Mouse (Mus musculus) NIH3T3 (cell line): ENCODE data around the gene Rtn4.

Experiments used
- DNase-seq: peaks from one replicate; pipeline ENCODE4 v3.0.0-alpha.2; 2012; ENCODE audit warnings: low read depth

The Rtn4 gene

GRCm38 (mm10) chr11:29765063-29765462 is 72.3 kb downstream of the Rtn4 start:
- DNase-seq = no peak

DNA sequence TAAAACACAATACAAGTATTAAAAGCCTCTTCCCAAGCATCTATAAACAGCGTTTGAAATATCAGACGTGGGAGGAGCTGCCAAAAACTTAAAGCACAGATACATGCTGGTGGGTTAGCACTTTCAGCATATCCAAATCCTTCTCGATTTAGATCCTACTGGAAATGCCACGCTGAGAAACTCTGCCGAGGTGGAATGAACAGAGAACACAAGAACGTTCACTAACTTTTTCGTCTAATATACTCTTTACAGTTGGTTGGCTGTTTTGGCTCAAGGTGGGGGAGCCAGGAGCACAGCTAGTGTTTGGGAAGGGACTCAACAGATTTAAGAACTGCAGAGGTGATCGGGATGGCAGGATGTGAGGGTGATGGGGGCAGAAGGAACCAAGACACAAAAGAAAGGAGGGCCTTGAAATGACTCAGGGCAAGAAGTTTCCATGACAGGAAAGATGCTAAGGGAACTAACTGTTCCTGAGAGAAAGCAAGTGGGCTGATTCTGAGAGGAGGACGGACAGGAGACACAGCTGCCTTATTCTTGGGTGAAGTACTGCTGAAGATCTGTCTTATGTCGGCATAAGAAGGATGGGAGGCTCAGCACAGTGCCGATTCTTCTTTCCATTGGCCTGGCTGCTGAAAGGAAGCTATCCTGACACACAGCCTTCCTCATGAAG is 73.7 kb downstream of the Rtn4 start:
- DNase-seq = no peak

- no peak for DNase-seq
Observed at GRCm38 (mm10) chr11:29768523-29768922, 75.8 kb downstream of the Rtn4 start.

GRCm38 (mm10) chr11:29770666-29771400 is 78.1 kb downstream of the Rtn4 start:
- DNase-seq = no peak

DNA sequence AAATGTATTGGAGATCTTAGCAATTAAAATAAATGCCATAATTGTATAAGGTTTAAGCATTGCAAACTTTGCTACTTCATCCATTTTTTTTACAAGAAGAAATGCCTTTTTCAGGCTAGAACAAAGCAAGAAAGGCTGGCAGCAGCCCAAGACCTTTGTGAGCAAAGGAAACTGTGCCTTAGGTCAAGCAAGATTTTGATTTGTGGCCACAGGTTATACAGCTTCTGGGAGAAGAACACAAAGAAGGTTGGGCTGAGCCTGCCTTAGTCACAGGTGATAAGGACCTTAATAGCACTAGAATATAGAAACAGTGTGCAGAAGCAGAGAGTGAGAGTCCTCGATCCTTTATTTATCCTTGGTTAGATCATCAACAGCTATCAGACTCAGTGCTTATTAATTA is 79.5 kb downstream of the Rtn4 start:
- no peak for DNase-seq

DNA sequence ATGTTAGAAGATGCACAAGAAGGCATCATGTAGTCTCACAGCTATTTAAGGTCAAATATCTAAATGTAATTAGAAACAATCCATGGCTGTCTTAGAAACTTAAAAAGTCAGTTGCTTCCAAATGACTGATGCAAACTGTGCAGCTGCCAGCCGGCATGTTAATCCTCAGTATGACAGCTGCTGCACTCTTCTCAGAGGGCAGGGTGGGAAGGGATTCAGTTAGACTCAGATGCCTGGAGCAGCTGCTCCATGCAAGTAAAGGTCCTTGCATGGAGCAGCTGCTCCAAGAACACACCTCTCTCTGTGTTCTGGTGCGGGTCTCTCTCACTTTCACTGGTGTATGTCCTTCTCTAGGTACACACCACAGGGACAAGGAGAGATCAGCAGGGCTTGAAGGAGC is 81.5 kb downstream of the Rtn4 start:
- DNase-seq = no peak

- DNase-seq = no peak
Observed at GRCm38 (mm10) chr11:29774760-29775159, 82.0 kb downstream of the Rtn4 start.

DNA sequence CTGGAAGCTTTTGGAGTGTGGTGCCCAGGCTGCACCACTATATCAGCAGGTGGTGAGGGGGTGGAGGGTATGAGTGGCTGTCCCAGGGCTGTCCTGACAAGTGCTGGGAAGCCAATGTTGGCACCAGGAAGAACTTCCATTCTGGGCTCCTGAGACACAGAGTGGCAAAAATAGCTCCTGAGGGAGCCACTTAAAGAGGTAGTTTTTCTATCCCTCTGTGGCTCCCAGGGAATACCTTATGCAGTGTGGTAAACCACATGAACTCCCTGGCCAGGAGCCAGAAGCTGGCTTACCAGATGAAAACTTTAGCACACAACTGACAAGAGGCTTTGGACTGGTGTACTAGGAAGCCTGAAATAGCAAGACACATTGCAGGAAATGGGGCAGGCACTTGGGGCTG is 85.2 kb downstream of the Rtn4 start:
- DNase-seq = peak; percentile 52

DNA sequence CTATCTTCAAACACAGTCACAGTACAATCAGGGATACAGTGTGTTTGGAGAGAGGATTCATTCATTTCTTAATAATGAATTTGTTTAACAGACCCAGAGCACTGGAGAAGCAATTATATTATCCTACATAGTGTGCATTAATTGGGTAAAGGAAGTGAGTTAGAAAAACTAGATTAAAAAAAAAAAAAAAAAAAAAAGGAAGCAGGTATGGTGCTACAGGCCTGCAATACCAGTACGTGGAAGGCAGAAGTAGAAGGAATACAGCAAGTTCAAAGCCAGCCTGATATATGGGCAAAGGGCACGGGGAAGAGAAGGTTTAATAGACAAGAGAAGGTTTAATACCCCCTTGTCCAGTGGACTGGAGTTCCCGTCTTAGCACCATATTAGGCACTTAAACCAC is 86.2 kb downstream of the Rtn4 start:
- DNase-seq = no peak

GRCm38 (mm10) chr11:29779409-29780026 is 86.8 kb downstream of the Rtn4 start:
- DNase-seq = no peak

DNA sequence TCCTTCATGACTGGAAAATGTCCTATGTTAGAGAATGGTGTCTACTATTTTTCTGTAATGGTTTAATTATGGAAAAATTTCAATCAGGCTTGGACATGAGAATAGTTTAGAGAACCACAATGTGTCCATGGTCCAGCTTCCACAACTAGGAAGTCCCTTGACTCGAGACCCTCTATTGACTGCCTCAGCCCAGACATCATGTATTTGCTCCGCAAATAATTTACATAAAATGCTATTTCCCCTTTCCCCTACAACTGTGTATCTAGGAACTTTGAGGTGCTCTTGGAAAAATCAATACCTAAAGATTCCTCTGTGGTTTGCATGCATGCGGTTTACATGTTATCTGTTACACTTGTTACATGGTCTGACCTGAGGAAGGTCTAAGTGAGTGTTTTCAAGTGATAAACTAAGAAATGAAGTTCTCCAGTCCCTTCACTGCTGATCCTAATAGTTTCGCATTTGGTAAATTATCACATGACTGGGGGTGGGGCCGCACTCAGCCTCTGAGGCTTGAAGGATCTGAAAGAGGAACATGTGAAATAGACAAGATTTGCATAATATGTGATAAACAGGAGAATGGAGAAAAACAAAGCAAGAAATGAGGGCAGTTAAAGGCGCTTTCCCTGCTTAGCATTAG is 94.0 kb downstream of the Rtn4 start:
- DNase-seq = no peak

DNA sequence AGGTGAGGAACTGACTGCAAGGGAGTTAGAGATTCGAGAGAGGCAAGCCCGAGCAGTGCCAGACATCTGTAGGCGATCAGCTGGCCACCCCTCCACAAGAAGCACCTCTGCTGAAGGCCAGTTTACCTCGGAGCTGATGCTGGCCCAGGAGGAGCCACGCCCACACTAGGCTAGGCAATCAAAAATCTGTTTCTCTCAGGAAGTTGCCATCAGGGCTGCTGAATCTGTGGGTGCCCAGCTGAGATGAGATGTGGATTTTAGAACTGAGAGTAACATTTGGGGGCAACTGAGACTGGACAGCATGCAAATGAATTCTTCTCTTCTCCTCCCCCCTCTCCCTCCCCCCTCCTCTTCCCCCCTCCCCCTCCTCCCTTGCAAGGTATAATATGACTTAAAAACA is 94.7 kb downstream of the Rtn4 start:
- DNase-seq = peak; percentile 21

DNA sequence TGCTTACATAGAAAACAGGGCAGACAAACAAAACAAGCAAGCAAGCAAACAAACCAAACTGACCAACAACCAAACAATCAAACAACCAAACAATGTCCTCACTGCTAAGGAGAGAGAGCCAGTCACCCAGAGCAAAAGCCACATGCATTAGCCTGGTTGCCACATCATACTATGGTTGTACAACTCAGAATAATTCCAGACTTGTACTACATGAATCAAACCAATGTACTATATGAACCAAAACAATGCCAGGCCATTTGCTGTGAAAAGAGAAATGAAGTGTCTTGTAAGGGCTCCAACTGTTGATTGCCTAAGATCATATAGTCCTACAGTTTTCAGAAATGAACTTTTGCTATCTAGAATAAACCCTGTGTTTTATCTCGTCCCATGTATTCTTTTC is 95.8 kb downstream of the Rtn4 start:
- no peak for DNase-seq

GRCm38 (mm10) chr11:29788921-29789638 is 96.3 kb downstream of the Rtn4 start:
- DNase-seq = no peak

DNA sequence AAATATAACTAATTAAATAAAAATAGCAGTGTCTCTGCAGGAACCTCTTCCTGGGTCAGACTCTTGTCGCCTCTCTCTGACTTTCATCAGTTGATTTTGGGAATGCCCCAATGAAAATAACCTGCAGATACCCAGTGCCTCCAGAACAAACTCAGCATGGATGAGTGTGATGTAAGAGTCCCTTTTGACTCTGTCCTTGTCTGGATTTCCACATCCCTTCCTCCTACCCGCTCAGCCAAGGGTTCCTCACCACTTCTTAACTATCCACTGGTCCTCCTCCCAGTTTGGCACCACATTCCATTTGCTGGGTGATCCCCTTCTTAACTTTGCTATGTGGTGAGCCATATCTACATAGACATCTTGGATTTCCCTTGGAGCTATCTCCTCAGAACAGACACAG is 98.0 kb downstream of the Rtn4 start:
- no peak for DNase-seq
